Mouse (Mus musculus) CH12F3 (cell line): ENCODE results near the gene Cirbp.

ENCODE experiments used
- in situ Hi-C: fragments of 300-500 bp; cut with MboI; formaldehyde crosslinking; loops from 2 replicates; pipeline ENCODE4 v1.14.3; 2020; ENCODE audit warnings: low sequenced_read_pairs

Gene Cirbp

DNA sequence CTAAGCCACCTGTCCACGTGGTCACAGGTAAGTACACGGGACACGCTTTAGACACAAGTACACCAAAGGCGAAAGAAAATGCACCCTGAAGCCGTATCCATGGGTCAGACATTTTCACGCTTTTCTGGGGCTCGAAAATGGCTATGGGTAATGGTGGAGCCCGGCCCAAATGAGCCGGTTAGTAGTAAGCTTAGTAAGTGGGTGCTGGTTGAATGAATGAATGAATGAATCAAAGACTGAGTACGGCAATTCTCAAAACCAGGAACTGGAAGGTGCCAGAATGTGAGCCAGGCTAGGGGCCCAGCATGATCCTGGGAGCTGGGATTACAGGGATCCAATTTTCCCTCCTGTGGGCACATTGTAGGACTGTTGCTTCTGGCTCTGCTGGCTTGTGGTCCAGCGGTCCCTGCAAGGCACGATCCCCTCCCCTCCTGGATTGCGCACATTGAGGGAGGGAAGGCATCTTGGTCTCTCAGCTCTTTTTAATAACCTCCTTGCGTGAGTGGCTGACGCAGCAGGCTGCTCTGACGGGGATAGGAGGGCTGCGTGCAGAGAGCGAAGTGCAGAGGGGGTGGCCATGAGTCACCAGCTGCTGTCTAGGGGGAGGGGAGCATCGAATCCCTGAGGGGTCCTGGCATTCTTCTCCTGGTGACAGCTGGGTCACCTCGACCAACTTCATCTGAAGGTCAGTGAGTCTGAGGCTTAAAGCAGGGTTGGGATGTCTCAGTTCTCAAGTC, at the start of gene Cirbp:
Gene Cirbp, plus strand, starts transcription at position 594 of the 737 bp plus-strand sequence.
- in situ Hi-C loops = no loop called here

DNA sequence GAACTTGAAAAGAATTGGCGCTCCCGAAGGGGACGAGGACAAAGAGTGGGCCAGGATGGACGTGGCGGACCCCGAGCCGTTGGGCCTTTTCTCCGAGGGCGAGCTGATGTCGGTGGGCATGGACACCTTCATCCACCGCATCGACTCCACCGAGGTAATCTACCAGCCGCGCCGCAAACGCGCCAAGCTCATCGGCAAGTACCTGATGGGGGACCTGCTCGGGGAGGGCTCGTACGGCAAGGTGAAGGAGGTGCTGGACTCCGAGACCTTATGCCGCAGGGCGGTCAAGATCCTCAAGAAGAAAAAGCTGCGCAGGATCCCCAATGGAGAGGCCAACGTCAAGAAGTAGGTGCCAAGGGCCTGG, 49.2 kb upstream of the Cirbp start:
- in situ Hi-C loops = no loop called here

DNA sequence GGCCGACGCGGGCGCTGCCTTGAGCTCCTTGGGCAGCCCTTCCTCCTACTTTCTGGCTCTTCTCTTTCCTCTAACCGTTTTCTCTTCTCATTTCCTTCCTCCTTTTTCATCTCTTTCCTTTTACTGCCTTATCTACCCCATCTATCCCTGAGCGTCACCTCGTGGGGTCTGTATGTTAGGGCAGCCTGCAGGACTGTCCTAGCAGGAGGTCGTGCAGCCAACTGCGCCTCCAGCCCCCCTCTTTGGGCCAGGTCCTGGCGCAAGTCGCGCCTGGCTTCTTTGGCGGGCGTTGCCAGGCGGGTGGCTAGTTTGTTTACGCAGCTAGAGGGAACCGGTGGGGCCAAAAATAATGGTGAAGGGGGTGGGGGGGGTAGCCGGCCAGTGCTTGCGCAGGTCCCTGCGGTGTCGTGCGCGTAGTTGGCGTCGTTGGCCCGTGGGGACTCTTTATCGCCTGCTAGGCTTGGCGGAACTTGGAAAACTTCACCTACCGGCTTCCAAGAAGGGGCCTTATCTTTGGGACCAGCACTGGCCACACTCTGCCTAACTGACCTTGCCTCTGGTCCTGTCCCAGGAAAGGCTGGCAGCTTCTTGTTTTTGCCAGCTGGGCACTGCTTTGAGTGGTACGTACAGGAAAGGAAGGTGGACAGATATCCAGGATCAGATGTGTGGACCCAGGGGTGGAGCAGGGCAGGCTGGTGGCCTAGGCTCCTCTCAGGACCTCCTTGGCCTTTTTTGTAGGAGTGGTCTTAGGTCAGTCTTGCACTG, 48.7 kb upstream of the Cirbp start:
- in situ Hi-C loops = no loop called here

DNA sequence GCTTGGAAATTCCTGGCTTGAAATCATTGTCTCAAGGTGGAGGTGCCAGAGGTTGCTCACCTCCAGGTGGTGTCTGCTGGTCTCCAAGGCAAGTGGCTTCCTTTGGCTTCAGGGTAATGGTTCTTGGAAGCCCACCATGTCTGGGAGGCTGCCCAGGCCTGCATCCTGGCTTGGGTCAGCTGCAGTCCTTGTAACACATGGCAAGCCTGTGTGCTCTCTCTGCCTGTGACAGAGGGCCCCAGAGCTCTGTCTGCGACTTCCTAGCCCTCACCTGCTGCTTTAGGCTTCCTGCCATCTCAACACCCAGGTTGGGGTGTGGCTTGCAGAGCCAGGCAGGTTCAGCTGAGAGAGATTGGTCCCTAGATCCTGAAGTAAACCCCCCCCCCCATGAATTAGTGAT, 48.0 kb upstream of the Cirbp start:
- in situ Hi-C loops = no loop called here

DNA sequence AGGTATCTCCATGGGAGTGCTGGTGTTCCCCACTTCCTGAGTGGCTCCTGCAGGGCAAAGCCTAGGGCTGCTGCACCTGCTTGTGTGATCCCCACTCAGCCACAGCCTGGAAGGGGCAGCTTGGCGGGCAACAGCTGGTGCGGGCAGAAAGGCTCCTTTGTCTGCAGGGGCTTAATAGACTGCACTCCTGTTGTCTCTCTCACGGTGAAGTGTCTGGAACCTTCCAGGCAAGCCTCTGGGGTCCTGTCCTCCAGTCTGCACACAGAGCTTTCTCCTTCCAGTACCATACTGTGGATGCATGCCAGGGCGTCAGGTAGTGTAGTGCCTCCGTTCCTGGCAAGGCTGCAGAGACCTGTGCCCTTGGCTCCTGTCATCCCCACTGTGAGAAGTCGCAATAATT, 47.2 kb upstream of the Cirbp start:
- in situ Hi-C loops = no loop called here

DNA sequence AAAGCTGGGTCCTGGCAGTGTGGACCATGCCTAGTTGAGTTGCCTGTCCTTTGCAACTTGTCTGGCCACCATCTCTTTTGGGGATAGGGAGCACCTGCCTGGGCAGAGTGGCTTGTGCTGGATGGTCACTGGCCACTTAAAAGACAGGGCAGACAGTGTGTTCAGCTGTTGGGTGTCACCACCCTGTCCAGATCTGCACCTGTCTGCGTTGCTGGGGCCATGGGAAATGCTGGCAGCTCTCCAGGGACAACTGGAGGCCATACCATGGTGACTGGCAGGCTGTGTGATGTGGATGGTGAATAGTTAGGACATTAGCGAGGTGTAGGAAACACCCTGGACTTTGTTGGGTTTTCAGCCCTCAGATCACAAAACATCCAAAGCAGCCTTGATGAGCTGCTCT, 45.6 kb upstream of the Cirbp start:
- in situ Hi-C loops = no loop called here

DNA sequence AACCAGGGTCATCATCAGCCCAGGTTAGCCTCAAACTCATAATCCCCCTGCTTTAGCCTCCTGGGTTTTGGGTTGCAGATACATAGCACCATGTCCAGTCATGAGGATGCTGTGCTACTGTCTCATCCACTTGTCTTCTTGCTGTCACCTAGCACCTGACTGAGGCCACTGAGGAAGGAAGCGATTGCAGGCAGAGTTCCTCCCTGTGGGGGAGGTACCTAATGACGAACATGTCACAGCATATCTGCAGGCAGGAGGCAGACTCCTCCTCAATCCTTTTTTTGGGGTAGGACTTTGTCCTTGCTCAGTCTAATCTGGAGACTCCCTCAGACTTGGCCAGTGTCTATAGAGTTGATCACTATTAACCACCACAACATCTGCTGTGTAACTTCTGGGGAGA, 44.1 kb upstream of the Cirbp start:
- in situ Hi-C loops = no loop called here

DNA sequence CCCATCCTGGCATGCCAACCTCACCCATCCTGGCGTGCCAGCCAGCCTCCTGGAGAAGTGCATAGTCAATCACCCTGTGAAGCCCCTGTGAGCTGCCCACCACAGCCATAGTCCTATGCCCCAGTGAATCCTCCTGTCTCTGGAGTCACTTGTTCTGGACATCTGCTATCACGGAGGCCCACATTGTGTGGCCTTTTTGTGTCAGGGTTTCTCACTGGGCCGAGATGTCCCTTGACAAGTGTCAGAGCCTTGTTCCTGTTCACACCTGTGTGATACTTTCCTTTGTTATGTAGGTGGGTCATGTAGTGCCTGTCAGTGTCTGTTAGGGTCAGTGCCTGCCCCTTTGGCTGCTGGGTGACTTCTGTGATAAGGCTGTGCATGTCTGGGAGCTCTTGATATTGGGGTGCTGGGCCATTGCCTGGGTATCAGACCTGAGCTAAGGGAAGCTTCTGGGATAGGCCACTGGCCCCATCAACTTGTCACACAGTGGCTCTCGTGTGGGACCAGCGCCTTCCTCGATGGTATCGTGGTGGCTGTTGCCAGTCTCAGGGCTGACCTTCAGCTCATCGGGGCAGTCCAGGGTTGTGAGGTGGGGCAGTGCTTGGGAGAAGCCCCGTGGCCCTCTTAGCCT, 41.7 kb upstream of the Cirbp start:
- in situ Hi-C loops = no loop called here

DNA sequence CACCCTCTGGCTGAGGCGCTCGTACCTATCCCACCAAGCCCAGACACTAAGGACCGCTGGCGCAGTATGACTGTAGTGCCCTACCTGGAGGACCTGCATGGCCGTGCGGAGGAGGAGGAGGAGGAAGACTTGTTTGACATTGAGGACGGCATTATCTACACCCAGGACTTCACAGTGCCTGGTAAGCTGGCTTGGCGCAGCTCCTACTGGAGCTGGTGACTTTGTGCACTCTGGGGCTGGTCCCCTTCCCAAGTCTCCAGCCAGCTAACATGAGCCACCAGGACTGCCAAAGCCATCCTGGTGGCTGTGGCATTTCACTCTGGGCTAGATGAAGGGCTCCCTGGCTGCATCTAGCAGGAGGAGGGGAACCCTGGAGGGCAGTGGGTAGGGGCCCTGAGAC, 37.9 kb upstream of the Cirbp start:
- in situ Hi-C loops = no loop called here

DNA sequence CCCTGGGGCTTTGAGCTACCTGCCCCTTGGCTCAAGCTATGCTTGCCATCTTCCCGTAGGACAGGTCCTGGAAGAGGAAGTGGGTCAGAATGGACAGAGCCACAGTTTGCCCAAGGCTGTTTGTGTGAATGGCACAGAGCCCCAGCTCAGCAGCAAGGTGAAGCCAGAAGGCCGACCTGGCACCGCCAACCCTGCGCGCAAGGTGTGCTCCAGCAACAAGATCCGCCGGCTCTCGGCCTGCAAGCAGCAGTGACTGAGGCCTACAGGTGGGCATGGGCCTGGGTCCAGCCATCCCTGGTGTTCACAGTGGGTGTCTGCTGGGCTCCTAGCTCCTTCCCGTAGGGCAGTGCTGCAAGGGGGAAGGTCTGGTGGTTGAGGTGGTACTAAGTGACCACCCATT, 35.9 kb upstream of the Cirbp start:
- in situ Hi-C loops = no loop called here

DNA sequence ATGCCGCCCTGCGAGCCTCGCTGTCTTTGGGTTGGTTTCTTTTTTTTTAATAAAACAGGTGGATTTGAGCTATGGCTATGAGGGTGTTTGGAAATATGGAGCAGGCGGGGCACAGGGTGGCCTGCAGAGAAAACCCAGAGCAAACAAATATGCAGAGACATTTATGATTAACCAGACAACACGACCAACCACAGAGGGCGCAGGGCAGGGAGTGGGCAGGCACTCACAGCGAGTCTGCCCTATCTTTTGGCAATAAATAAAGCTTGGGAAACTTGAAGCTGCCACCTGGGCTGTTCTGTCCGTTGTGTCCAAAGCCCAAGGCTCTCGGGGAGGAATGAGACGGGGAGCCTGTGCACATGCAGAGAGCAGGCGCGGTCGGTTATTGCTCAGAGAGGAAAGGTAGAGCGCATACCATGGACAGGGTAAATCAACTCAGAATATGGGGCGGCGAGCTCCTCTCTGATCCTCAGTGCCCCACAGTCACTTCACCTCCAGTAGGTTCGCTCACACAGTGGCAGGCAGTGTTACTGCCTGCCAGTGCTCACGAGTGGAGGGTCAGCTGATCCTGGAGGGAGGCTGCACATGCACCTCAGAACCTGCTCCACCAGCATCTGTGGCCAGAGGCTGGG, 35.3 kb upstream of the Cirbp start:
- in situ Hi-C loops = no loop called here

DNA sequence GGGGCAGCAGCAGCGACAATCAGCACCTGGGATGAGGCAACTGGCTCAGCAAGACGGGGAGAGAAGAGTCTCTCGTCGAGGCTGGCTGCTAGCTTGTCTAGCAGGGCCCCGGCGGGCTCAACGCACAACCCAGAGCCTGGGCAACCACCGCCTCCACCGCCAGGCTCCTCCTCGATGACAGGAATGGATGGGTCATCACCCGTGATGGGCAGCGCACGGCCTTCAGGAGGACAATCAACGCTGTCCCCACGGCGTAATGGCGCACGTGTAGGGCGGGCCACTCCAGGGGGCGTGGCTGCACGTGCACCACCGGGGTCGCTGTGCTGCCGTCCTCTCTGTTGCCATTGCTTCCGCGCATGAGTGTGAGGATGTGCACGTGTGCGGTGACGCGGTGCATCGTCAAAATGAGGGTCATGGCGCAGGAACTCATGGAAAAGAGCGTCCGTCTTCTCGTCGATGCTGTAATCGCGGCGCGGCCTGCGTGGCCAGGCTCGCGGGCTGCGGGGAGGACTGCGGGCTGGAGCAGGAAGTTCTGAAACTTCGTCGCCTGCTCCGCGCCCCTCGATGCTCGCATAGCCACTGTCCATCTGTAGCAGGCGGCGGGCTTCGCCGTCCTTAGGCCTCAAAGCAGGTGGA, 34.4 kb upstream of the Cirbp start:
- in situ Hi-C loops = no loop called here

DNA sequence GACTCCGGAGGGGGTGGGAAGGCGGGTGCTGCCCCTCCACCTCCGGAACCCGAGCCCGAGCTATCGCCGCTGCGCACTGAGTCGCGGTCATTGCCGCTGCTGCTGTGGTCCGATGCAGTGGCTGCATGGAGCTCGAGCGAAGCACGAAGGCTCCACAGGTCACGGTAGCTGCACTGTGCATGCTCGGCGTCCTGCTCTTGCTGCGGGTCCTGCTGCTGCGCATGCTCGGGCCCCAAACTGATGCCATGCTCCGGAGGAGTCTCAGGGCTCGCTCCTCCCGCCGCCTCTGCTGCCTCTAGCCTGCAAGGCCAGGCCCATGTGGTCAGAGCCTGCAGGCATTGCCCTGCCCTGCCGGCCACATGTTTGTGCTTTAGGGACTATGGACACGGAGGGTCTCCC, 33.8 kb upstream of the Cirbp start:
- in situ Hi-C loops = no loop called here

DNA sequence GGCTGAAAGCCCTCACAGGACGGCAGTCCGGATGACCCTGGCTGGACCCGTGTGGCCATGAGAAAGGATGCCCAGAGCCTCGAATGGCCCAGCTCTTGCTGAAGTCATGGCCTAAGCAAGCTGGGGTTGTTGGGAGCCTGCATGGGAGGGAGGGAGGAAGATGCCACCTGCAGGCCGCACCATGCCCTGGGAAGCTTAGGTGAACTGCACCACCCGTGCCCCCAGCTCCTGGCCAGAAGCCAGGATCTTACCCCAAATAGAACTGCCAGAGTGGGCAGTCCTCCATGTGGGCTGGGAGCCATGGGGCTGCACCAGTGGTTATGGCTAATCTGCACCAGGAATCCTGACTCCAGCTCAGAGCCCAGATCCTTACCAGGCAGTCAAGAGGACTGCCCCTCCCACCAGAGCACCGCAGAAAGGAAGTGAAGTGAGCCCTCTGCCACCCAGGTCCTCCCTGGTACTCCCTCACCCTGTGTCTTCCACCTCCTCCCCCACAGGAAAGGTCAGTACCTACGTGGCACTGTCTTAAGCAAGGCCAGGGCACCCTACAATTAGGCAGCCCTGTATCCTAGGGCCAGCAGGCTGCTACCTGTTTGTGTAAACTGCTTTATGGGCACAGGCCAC, 32.4 kb upstream of the Cirbp start:
- in situ Hi-C loops = no loop called here

DNA sequence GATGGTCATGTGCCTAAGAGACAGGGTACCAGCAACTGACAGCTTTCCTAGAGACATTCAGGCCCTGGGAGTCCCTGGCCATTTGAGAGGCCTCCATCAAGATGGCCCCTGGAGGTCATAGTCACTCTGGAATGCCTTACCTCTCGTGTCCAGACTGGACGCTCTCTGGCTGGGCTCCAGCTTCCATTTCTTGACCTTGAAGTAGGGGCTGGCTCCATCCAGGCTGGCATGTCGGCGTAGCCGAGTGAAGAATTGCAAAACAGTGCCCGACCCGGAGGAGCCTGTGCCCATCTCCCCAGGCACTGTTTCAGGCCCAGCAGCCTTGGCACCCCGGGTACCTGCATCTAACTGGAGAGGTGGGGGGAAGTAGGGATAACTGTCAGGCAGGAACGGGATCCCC, 31.4 kb upstream of the Cirbp start:
- in situ Hi-C loops = no loop called here

DNA sequence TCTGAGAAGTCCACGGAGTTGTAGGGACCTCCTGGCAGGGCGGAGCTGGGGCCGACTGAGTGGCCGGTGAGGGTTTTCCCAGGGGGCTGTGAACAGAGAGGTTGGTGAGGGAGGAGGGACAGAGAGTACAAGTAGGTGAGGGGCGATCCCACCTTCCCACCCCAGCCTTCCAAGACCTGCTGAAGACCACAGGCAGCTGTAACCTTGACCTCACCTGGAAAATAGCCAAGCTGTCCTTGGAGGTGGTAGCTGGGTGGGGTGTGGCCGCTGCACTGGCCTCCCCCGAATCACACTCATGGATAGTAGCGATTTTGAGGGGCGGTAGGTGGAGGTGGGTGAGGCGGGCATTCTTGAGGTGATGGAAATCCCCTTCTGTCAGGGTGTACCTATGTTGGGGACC, 30.6 kb upstream of the Cirbp start:
- in situ Hi-C loops = no loop called here

DNA sequence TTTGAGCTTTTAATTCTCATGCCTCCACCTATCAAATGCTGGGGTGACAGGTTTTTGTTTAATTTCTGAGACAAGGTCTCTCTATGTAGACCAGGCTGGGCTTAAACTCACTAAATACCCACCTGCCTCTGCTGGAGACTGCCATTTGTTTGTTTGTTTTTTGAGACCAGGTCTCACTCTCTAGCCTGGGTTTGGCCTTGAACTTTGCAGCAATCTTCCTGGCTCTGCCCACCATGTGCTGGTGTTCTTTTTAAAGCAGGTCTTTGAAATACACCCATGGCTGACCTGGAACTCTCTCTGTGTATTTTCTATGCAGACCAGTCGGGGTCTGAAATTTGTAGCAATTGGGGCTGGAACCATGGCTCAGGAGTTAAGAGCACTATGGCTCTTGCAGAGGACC, 30.1 kb upstream of the Cirbp start:
- in situ Hi-C loops = no loop called here

DNA sequence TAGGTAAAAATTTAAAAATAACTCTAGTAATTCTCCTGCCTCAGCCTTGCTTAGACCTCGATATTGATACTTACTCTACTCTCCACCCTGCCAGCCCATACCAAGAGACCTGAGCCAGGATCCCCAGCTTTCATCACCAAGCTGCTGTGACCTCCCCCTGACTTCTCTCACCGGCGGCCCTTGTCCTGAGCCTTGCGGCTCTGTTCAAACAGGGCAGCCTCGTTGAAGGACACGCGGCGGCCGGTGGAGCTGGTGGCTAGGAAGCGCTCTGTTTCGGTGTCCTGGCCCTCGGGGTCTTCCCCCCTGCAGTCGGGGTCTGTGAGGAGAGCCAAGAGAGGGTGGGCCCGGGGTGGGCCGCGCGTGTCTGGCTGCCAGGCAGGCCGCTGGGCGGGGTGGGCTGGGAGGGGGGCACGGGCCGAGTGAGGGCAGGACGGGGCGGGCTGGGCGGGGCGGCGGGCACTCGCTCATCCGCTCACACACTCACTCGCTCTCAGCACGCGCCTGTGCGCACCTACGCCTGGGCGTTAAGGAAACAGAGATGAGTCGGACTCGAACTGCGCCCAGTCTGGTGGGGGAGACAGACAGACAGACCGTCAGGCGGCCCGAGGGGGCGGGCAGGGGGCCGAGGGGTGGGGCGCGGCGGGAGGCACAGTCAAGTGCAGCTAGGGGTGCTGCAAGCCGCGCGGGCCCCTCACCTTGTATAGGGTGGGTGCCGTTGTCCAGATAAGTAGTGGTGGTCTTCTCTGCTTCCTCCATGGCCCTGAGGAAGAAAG, 29.4 kb upstream of the Cirbp start:
- in situ Hi-C loops = no loop called here

DNA sequence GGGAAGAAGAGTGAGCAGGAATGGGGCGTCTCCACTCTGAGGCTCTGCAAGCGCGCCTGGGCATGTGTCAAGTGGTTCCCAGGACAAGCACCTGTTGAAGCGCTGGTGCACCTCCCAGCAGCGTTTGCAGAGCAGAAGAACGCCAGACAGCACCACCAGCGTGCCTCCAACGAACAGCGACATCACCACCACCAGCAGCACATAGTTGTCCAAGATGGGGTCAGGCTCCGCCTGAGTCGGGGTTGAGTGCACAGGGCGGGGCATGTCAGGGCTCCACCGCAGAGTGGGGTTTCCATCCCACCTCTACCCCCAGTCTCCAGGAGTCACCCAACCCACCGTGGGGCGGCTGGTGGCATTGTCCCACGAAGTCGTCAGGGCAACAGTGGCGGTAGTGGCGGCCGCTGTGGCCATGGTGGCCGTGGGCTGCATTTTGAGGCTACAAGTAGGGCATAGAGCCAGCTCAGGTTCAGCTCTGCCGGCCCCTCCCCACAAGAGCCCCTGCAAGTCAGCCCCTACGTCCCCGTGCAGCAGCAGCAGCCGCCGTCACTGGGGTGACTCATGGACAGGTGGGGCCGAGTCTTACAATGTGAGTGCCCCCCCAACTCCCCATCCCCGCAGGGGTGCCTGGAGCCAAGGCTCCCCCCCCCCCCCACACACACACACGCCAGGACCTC, 28.7 kb upstream of the Cirbp start:
- in situ Hi-C loops = no loop called here
